ENCODE assay signal across 11 mouse cellular contexts in genomic region chr2:102905604-102906003, GRCm38 (mm10).
"Had no signal": no experiment of that assay in that cellular context is flagged by ENCODE, and none has a peak within 500 bp of the region (broad histone marks: within the 10 kb centered on the region; RNA-seq: fewer than 3 reads in every experiment).

No protein-coding gene starts in this region.

- DNase-seq: kidney, postnatal 10 days; kidney, postnatal 4 days; left cerebral cortex, postnatal 4 days; right cerebral cortex, postnatal 25 days; thymus, postnatal 36 days had no signal

- H3K27me3 ChIP-seq: limb, embryonic 15.5 days; lung, embryonic 15.5 days had no signal

- H3K36me3 ChIP-seq: limb, embryonic 15.5 days; liver, embryonic 12.5 days; lung, embryonic 15.5 days; midbrain, embryonic 12.5 days; neural tube, embryonic 12.5 days had no signal

- H3K9me3 ChIP-seq: limb, embryonic 15.5 days; liver, embryonic 12.5 days; lung, embryonic 15.5 days; midbrain, embryonic 12.5 days; neural tube, embryonic 12.5 days had no signal

- H3K27ac ChIP-seq: layer of hippocampus, adult 2 months; limb, embryonic 15.5 days; liver, embryonic 12.5 days; lung, embryonic 15.5 days; midbrain, embryonic 12.5 days; neural tube, embryonic 12.5 days had no signal

- ATAC-seq: liver, embryonic 12.5 days had no signal

- H3K4me3 ChIP-seq: layer of hippocampus, adult 2 months; limb, embryonic 15.5 days; liver, embryonic 12.5 days; lung, embryonic 15.5 days; midbrain, embryonic 12.5 days; neural tube, embryonic 12.5 days had no signal

- H3K9ac ChIP-seq: limb, embryonic 15.5 days; liver, embryonic 12.5 days; lung, embryonic 15.5 days; midbrain, embryonic 12.5 days; neural tube, embryonic 12.5 days had no signal

- H3K4me2 ChIP-seq: limb, embryonic 15.5 days; liver, embryonic 12.5 days; lung, embryonic 15.5 days; midbrain, embryonic 12.5 days; neural tube, embryonic 12.5 days had no signal
